Mouse (Mus musculus) erythroblast, embryonic 14.5 days (primary cell): ENCODE measurements around the gene Glt1d1. TPM values are rescaled to one million over a fixed set of nuclear protein-coding genes. Genes with fewer than 3 reads are reported as not detected.

ENCODE experiments used
- H3K27me3 ChIP-seq: 2 replicates; pipeline ENCODE4 v1.6.1; 2012; ENCODE audit warnings: inconsistent platforms; ENCODE audit not compliant: control insufficient read depth
- H3K36me3 ChIP-seq: 2 replicates; pipeline ENCODE4 v1.6.1; 2012; ENCODE audit warnings: mild to moderate bottlenecking, inconsistent platforms; ENCODE audit not compliant: control insufficient read depth
- H3K4me1 ChIP-seq: 2 replicates; pipeline ENCODE4 v1.6.1; 2012; ENCODE audit warnings: inconsistent platforms; ENCODE audit not compliant: control insufficient read depth
- H3K4me3 ChIP-seq: replicated peaks from 2 replicates; pipeline ENCODE3; 2012; ENCODE audit warnings: moderate library complexity, mild to moderate bottlenecking, inconsistent platforms
- H3K9me3 ChIP-seq: 2 replicates; pipeline ENCODE4 v1.6.1; 2012; ENCODE audit warnings: low read length, inconsistent platforms, mixed read lengths; ENCODE audit not compliant: control insufficient read depth
- GATA1 ChIP-seq: IDR thresholded peaks from 2 replicates; pipeline ENCODE4 v1.6.1; 2012; ENCODE audit warnings: low read length, inconsistent platforms, mixed read lengths
- TAL1 ChIP-seq: IDR thresholded peaks from 3 replicates; pipeline ENCODE4 v1.6.1; 2012; ENCODE audit warnings: low read length, inconsistent platforms, mixed read lengths
- polyA plus RNA-seq: library from polyadenylated mRNA; stranded (reverse); fragments of >175 nt; gene quantifications from 2 replicates; pipeline ENCODE4 v1.2.3, GENCODE M21; 2012

The Glt1d1 gene
- polyA plus RNA-seq, 1 experiment = not detected

DNA sequence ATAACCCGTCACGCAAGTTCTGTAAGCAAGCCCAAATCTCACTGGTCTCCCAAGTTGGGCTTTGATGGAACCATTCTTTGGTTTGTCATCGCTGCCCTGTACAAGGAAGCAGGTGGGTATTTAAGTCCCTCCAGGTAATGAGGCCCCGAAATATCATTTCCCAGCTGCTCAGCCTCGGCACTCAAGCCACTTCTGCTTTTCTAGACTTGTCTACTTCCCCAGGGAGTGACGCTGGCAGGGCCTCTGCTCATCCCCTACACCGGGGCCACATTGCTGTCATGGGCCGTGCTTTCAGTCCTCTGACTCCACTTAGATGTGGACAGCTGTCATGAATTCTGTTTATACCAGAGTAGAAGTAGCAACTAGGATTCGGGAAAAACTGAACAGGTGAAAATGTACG lies 11.0 kb upstream of the Glt1d1 start:
- H3K27me3 ChIP-seq = no peaks in the 10 kb centered on the region
- TF ChIP-seq TAL1 (no peak), GATA1 (no peak)
- H3K36me3 ChIP-seq = no peaks in the 10 kb centered on the region
- H3K4me3 ChIP-seq = no peak overlapping the region
- no peaks in the 10 kb centered on the region; the same call in 1 of the 2 replicates for H3K9me3 ChIP-seq
- peaks cover 13% of the 10 kb centered on the region for H3K4me1 ChIP-seq

DNA sequence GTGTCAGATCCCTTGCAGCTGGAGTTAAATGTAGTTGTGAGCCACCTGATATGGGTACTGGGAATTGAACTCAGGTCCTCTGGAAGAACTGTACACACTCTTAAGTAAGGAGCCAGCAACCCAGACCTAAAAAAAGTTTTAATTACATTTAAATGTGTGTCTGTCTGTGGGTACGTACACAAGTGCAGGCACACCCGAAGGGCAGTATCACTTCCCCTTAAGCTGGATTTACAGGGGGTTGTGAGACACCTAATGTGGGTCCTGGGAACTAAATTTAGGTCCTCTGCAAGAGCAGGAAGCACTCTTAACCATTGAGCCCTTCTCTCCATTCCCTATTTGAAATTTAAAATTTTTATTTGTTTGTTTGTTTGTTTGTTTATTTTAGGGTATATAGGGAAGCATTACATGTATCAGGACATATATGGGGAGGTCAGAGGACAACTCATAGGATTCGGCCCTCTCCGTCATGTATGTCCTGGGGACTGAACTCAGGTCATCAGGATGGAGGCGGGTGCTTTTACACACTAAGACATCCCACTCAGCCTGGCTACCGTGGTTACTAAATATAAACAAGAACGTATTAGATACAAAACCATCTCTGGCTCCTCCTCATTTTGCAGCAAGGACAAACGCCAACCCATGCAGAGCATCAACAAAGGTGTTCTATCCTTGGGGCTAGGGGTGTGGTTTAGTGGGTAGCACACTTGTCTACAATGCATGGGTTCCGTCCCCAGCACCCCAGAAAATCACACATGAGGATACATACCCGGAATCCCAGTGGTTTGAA lies 7.4 kb upstream of the Glt1d1 start:
- TF ChIP-seq TAL1 = no peak
- no peak for TF ChIP-seq GATA1
- Histone ChIP-seq H3K36me3 (no peaks in the 10 kb centered on the region), H3K4me1 (no peaks in the 10 kb centered on the region), H3K27me3 (no peaks in the 10 kb centered on the region), H3K9me3 (peaks cover 4% of the 10 kb centered on the region; the same call in 1 of the 2 replicates), H3K4me3 (no peak overlapping the region)

DNA sequence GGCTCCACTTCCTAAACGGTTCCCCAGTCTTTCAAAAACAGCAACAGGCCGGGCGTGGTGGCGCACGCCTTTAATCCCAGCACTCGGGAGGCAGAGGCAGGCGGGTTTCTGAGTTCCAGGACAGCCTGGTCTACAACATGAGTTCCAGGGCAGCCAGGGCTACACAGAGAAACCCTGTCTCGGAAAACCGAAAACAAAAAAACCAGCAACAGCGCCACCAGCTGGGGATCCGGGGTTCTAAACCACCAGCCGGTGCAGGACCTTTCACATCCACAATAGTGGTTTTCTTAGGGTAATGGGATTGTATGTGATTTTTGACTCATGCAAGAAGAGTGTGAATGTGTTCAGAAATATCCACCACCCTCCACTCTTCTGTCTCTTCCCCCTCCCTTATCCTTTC lies 4.8 kb upstream of the Glt1d1 start:
- H3K36me3 ChIP-seq = no peaks in the 10 kb centered on the region
- no peak overlapping the region for H3K4me3 ChIP-seq
- H3K9me3 ChIP-seq = peaks cover 4% of the 10 kb centered on the region; the same call in 1 of the 2 replicates
- TF ChIP-seq TAL1 (no peak), GATA1 (no peak)
- H3K27me3 ChIP-seq = peaks cover 17% of the 10 kb centered on the region
- no peaks in the 10 kb centered on the region for H3K4me1 ChIP-seq

DNA sequence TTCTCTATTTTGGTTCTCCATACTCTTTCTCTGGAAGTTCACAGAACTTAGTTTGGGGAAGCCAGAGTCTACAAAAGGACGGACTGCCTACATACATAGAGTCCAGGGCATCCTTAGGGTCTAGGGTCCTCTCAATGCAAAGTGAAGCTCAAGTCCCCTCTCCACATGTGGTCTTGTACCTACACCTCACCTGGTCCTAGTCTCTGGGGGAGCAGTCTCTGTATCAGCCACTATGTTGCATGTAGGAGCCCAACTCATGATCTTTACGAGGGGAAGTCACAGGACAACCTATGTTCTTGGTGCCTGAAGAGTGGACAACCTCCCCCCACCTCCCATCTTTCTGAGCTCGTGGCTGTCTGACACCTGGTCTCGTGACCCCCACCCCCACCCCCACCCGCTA lies 391 bp upstream of the Glt1d1 start:
- TF ChIP-seq GATA1 = no peak
- TF ChIP-seq TAL1 = no peak
- no peak overlapping the region for H3K4me3 ChIP-seq

DNA sequence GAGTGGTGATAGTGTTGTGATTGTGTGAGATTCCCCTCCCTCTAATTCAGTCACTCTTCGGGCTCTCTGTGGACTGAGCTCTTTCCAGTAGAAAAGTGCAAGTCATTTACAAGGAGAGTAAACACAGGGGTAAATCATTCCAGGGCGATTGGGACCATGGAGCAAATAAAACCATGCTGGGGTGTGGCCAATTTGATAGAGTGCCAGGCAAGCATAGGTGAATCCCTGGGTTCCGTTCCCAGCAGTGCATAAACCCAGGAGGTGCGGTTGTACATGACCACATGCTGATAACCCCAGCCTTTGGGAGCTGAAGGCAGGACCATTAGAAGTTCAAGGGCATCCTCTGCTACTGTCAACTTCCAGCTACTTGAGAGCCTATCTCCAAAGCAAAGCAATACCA lies 1.1 kb downstream of the Glt1d1 start:
- Histone ChIP-seq H3K4me1 (no peaks in the 10 kb centered on the region), H3K4me3 (no peak overlapping the region)
- no peak for TF ChIP-seq TAL1
- no peak for TF ChIP-seq GATA1

More for the DNA sequence above, 391 bp upstream of the Glt1d1 start:
- no peaks in the 10 kb centered on the region for H3K4me1 ChIP-seq
- H3K36me3 ChIP-seq = no peaks in the 10 kb centered on the region
- peaks cover 33% of the 10 kb centered on the region for H3K27me3 ChIP-seq
- peaks cover 2% of the 10 kb centered on the region; the same call in 1 of the 2 replicates for H3K9me3 ChIP-seq

DNA sequence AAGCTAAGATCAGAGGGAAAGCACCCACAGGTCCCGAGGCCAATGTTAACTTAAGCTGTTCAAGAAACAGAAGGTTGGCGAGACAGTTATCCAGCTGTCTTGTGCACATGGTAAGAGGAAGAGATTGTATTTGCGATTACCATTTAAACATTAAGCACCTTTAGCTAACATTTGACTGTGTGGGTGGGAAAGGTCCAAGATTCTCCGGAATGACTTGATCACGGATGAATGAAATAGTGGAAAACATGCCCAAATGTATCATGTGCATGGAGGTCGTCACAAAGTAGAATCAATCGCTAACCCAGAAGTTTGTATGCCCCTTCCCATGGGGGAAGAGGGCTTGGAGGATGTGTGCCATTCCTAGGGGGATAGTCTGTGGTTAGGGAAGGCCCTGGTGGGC lies 1.6 kb downstream of the Glt1d1 start:
- H3K4me3 ChIP-seq = no peak overlapping the region
- no peaks in the 10 kb centered on the region; the same call in 1 of the 2 replicates for H3K9me3 ChIP-seq
- no peaks in the 10 kb centered on the region for H3K4me1 ChIP-seq
- TF ChIP-seq TAL1 (no peak), GATA1 (no peak)
- no peaks in the 10 kb centered on the region for H3K36me3 ChIP-seq
- peaks cover 33% of the 10 kb centered on the region for H3K27me3 ChIP-seq

More for the DNA sequence above, 1.1 kb downstream of the Glt1d1 start:
- Histone ChIP-seq H3K9me3 (peaks cover 2% of the 10 kb centered on the region; the same call in 1 of the 2 replicates), H3K36me3 (no peaks in the 10 kb centered on the region), H3K27me3 (peaks cover 33% of the 10 kb centered on the region)

DNA sequence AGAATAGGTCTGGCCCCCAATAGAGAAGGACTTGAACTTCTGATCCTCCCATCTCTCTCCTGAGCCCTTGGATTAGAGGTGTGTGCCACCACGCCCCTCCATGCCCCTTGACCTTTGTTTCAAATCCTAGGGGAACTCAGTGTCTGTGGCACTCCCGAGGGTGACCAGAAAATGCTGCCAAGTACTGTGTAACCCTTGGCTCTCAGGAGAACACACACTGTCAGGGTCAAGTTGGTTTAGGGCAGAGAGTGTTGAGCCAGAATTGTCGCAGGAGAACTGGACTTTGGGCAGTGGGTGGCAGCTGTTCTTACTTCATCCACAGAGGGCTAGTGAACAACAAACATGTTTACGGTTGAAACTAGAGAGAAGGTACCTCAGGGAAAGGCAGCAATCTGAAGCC lies 5.6 kb downstream of the Glt1d1 start:
- Histone ChIP-seq H3K9me3 (peaks cover 29% of the 10 kb centered on the region), H3K4me3 (no peak overlapping the region), H3K27me3 (peaks cover 12% of the 10 kb centered on the region), H3K36me3 (no peaks in the 10 kb centered on the region), H3K4me1 (no peaks in the 10 kb centered on the region)
- TF ChIP-seq TAL1 (no peak), GATA1 (no peak)

DNA sequence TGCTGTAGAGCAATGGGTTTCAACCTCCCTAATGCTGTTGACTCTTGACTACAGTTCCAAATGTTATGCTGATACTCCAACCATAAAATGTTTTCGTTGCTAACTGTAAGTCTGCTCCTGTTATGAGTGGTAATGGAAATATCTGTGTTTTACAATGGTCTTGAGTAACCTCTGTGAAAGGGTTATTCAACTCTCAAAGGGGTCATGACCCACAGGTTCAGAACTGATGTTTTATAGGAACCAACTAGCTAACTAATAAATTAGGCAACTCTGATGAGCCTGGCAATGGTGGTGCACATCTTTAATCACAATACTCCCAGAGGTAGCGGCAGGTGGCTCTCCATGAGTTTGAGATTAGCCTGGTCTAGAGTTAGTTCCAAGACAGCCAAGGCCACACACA lies 6.1 kb downstream of the Glt1d1 start:
- Histone ChIP-seq H3K9me3 (peaks cover 34% of the 10 kb centered on the region), H3K4me1 (no peaks in the 10 kb centered on the region), H3K27me3 (peaks cover 7% of the 10 kb centered on the region), H3K4me3 (no peak overlapping the region), H3K36me3 (no peaks in the 10 kb centered on the region)
- TF ChIP-seq TAL1 (no peak), GATA1 (no peak)

DNA sequence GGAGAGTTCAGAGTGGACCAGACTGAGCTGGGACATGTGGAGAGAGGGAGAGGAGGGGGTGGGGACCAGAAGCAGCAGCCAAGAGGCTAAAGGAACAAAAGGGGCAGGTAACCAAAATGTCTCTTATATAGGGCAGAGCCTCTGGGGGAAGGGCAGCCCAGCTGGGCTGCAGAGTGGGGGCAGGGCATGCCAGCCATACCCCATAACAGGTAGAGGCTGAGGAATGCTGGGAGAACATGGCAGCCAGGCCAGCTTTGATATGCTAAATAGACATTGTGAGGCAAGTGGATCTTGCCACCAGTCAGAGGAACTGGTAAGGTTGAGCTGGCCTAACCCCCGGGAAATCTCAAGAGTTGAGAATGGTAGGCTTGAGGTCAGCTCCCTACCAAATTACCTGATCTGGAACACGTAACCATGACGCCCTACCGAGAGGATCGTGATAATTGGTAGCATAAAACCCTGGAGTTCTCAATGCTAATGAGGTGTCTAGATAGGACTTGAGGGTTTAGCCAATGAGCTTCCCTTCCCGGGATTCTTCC lies 7.1 kb downstream of the Glt1d1 start:
- no peak for TF ChIP-seq TAL1
- TF ChIP-seq GATA1 = no peak
- Histone ChIP-seq H3K4me3 (no peak overlapping the region), H3K9me3 (peaks cover 40% of the 10 kb centered on the region)

More for the DNA sequence above, 7.1 kb downstream of the Glt1d1 start:
- Histone ChIP-seq H3K27me3 (no peaks in the 10 kb centered on the region; the same call in 1 of the 2 replicates), H3K4me1 (no peaks in the 10 kb centered on the region), H3K36me3 (no peaks in the 10 kb centered on the region)
